In genomic region chr3:100160682-100161445, GRCm38 (mm10) we compare ENCODE assay signal across 8 mouse cellular contexts. TPM values are rescaled to one million over a fixed set of nuclear protein-coding genes. Genes with fewer than 3 reads are reported as not detected.
DNase-seq lines count a peak whose midpoint lies in the region; ATAC-seq lines count a peak whose summit lies in the region.

No protein-coding gene starts in this region.

- no peaks in the 10 kb centered on the region for H3K27me3 ChIP-seq in heart, embryonic 13.5 days (replicated peaks)
- no peaks in the 10 kb centered on the region for H3K27me3 ChIP-seq in hindbrain, embryonic 15.5 days
- H3K27me3 ChIP-seq in midbrain, embryonic 12.5 days = no peaks in the 10 kb centered on the region

- no peaks in the 10 kb centered on the region for H3K9me3 ChIP-seq in heart, embryonic 13.5 days
- no peaks in the 10 kb centered on the region for H3K9me3 ChIP-seq in hindbrain, embryonic 15.5 days
- no peaks in the 10 kb centered on the region for H3K9me3 ChIP-seq in midbrain, embryonic 12.5 days

- ATAC-seq in heart, embryonic 13.5 days (ENCODE audit: extremely low read depth, insufficient number of reproducible peaks, low FRiP score, low TSS enrichment) = no peak
- ATAC-seq in hindbrain, embryonic 15.5 days (ENCODE audit: low FRiP score, low read depth) = no peak
- ATAC-seq in midbrain, embryonic 12.5 days (ENCODE audit: low FRiP score, low read depth) = no peak

- H3K27ac ChIP-seq in heart, embryonic 13.5 days (replicated peaks) = no peak overlapping the region
- no peak overlapping the region for H3K27ac ChIP-seq in hindbrain, embryonic 15.5 days (replicated peaks)
- no peak overlapping the region for H3K27ac ChIP-seq in midbrain, embryonic 12.5 days (replicated peaks)

- DNase-seq in heart, adult 8-10 months (ENCODE audit: low spot score) = no peak
- peak; percentile 61 for DNase-seq in MEL-GATA-1-ER (ENCODE audit: extremely low read depth, low read depth)
- DNase-seq in left cerebral cortex, postnatal 25 days (ENCODE audit: low spot score in 2 of 2) = no peak
- no peak for DNase-seq in cerebellum, adult 11 months
- DNase-seq in adrenal gland, postnatal 36 days = no peak

- 84% methylated on average over 15 of the region's 15 CpGs for WGBS in heart, embryonic 13.5 days
- WGBS in hindbrain, embryonic 15.5 days = 84% methylated on average over 15 of the region's 15 CpGs
- 87% methylated on average over 15 of the region's 15 CpGs for WGBS in midbrain, embryonic 12.5 days

- H3K4me1 ChIP-seq in heart, embryonic 13.5 days = peaks cover 24% of the 10 kb centered on the region
- peaks cover 24% of the 10 kb centered on the region for H3K4me1 ChIP-seq in hindbrain, embryonic 15.5 days (replicated peaks)
- peaks cover 13% of the 10 kb centered on the region for H3K4me1 ChIP-seq in midbrain, embryonic 12.5 days

- H3K4me2 ChIP-seq in heart, embryonic 13.5 days = peak overlapping the region; percentile 90
- peak overlapping the region; percentile 70 for H3K4me2 ChIP-seq in hindbrain, embryonic 15.5 days
- H3K4me2 ChIP-seq in midbrain, embryonic 12.5 days (replicated peaks) = peak overlapping the region; percentile 83

- peaks cover 40% of the 10 kb centered on the region for H3K36me3 ChIP-seq in heart, embryonic 13.5 days
- peaks cover 32% of the 10 kb centered on the region for H3K36me3 ChIP-seq in hindbrain, embryonic 15.5 days
- peaks cover 33% of the 10 kb centered on the region for H3K36me3 ChIP-seq in midbrain, embryonic 12.5 days

- peak overlapping the region; percentile 89 for H3K9ac ChIP-seq in heart, embryonic 13.5 days
- peak overlapping the region; percentile 97; the same call in 1 of the 2 replicates for H3K9ac ChIP-seq in hindbrain, embryonic 15.5 days
- H3K9ac ChIP-seq in midbrain, embryonic 12.5 days (replicated peaks) = peak overlapping the region; percentile 89; the same call in 1 of the 2 replicates

- intact Hi-C loops in left cerebral cortex, postnatal 25 days (cut with DNase I) = no loop called here

- peak overlapping the region; percentile 90 for H3K4me3 ChIP-seq in heart, embryonic 13.5 days
- peak overlapping the region; percentile 73 for H3K4me3 ChIP-seq in hindbrain, embryonic 15.5 days
- H3K4me3 ChIP-seq in midbrain, embryonic 12.5 days = peak overlapping the region; percentile 91

RNA-seq across cellular contexts. Expression of gene Gdap2, which starts 1.3 kb away (rescaled TPM):
- polyA plus RNA-seq in heart, embryonic 13.5 days (2015; fragmentation: Nextera tagmentation; extraction: Ambion mirVana) = 16.4 and 17.5 TPM in 2 replicates
- total RNA-seq in heart, adult 8-10 months (2022) = 1 to 10 TPM; 7.6 to 9.3 (median 7.8) TPM
- polyA plus RNA-seq in hindbrain, embryonic 15.5 days (2015; fragmentation: Nextera tagmentation; extraction: Ambion mirVana) = 38.1 and 41.2 TPM in 2 replicates
- 37.5 and 39.7 TPM in 2 replicates for polyA plus RNA-seq in midbrain, embryonic 12.5 days (2016; fragmentation: Nextera tagmentation; extraction: Ambion mirVana)
- 10 to 100 TPM; 35.5 to 36.3 TPM for total RNA-seq in left cerebral cortex, postnatal 25 days (2021)
- total RNA-seq in adrenal gland, postnatal 36 days (2021) = 10 to 100 TPM; 18.0 to 20.8 TPM

RNA-seq across cellular contexts. Expression of gene Wdr3, which starts 1.3 kb away (rescaled TPM):
- 22.0 and 27.5 TPM in 2 replicates for polyA plus RNA-seq in heart, embryonic 13.5 days (2015; fragmentation: Nextera tagmentation; extraction: Ambion mirVana)
- total RNA-seq in heart, adult 8-10 months (2022) = 10 to 100 TPM in 3 of 4 experiments, 1 to 10 TPM in 1; 7.3 to 12.9 (median 11.5) TPM
- polyA plus RNA-seq in hindbrain, embryonic 15.5 days (2015; fragmentation: Nextera tagmentation; extraction: Ambion mirVana) = 28.3 and 31.1 TPM in 2 replicates
- 50.9 and 55.5 TPM in 2 replicates for polyA plus RNA-seq in midbrain, embryonic 12.5 days (2016; fragmentation: Nextera tagmentation; extraction: Ambion mirVana)
- 10 to 100 TPM; 17.9 to 26.0 TPM for total RNA-seq in left cerebral cortex, postnatal 25 days (2021)
- 10 to 100 TPM; 30.6 to 35.0 TPM for total RNA-seq in adrenal gland, postnatal 36 days (2021)
